Mouse (Mus musculus) hindbrain, embryonic 10.5 days (tissue): ENCODE results near the gene Nubp2. TPM values are rescaled to one million over a fixed set of nuclear protein-coding genes. Genes with fewer than 3 reads are reported as not detected.
A peak's percentile ranks its signal among the peaks of the same experiment; 100 is the strongest.

Experiments used
- DNase-seq: peaks from one replicate; pipeline ENCODE4 v3.0.0-alpha.2; 2017; ENCODE audit warnings: low spot score
- H3K27ac ChIP-seq: fragments of 300-500 bp; sonication (generic); 2 replicates; pipeline ENCODE4 v1.5.1; 2016; ENCODE audit warnings: mild to moderate bottlenecking, moderate library complexity
- H3K27me3 ChIP-seq: fragments of 300-500 bp; sonication (generic); 2 replicates; pipeline ENCODE4 v1.6.1; 2016; ENCODE audit warnings: mild to moderate bottlenecking; ENCODE audit not compliant: poor library complexity, insufficient read depth, severe bottlenecking
- H3K36me3 ChIP-seq: fragments of 300-500 bp; sonication (generic); 2 replicates; pipeline ENCODE4 v1.6.1; 2016; ENCODE audit warnings: mild to moderate bottlenecking, moderate library complexity
- H3K4me1 ChIP-seq: fragments of 300-500 bp; sonication (generic); replicated peaks from 2 replicates; pipeline ENCODE4 v1.6.1; 2016; ENCODE audit warnings: mild to moderate bottlenecking
- H3K4me3 ChIP-seq: fragments of 300-500 bp; sonication (generic); 2 replicates; pipeline ENCODE4 v1.5.1; 2016; ENCODE audit warnings: mild to moderate bottlenecking, moderate library complexity
- H3K9me3 ChIP-seq: fragments of 300-500 bp; sonication (generic); 2 replicates; pipeline ENCODE4 v1.6.1; 2016; ENCODE audit warnings: mild to moderate bottlenecking, moderate library complexity
- WGBS: fragments of 180-500 bp; shearing (Covaris S2); methylation state at CpG from one replicate; pipeline ENCODE4 v1.1.7; 2016; 5-methylcytosine and 5-hydroxymethylcytosine counted together
- polyA plus RNA-seq: library from polyadenylated mRNA; unstranded; fragments of >200 nt; fragmentation: Nextera tagmentation; extraction: Ambion mirVana; gene quantifications from 2 replicates; pipeline ENCODE4 v1.2.1, GENCODE M21; 2016

Gene Nubp2
- 90.0 and 95.5 TPM in 2 replicates for polyA plus RNA-seq

DNA sequence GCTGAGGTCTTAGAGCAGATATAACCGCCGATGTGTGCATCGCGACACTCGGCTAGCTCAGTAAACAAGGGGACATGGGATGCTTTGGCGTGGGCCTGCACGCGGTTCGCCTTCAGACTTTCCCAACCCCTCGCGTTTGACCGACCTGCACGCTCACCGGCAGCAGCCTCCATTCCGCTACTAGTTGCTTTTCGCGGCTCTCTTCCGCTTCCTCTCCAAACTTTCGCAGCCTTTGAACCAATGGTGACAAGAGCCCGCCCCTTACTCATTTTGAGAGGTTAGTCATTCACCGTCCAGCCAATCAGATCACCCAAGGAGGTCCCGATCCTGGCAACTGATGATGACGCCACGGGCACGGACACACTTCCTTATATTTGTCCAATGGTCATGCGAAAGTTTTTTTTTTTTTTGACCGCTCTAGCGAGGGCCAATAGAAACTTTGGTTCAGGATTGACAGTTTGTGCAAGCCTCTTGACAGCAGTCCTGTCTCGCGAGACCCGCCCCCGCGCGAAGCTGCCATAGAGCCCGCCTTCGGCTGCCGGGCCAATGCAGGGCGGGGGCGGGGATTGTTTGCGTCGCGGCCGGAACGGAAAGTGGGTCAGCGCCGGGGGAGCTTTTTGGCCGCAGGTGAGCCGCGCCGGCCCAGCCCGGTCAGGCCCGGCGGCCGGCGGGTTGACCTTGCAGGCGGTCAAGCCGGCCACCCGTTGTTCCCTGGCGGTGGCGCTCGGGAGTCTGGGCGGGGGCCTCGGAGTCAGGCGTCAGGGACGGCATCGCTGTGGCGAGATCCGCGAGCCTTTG, at the start of gene Nubp2, which contains the start of gene Spsb3:
Gene Nubp2 (minus strand): TSS at position 216 of the 798 bp plus-strand sequence.
Gene Spsb3 (plus strand): TSS at position 510 of the 798 bp plus-strand sequence.
- peak within 1 kb of the TSS; percentile 93 for H3K4me3 ChIP-seq
- peak within 1 kb of the TSS; percentile 91 for H3K27ac ChIP-seq
- WGBS, result under 1% methylated on average over 69 of the region's 69 CpGs
- peaks cover 61% of the 10 kb centered on the region for H3K36me3 ChIP-seq
- no peaks in the 10 kb centered on the region for H3K27me3 ChIP-seq
- H3K4me1 ChIP-seq, result peaks cover 34% of the 10 kb centered on the region
- DNase-seq, result peak; percentile 96
- H3K9me3 ChIP-seq, result no peaks in the 10 kb centered on the region

DNA sequence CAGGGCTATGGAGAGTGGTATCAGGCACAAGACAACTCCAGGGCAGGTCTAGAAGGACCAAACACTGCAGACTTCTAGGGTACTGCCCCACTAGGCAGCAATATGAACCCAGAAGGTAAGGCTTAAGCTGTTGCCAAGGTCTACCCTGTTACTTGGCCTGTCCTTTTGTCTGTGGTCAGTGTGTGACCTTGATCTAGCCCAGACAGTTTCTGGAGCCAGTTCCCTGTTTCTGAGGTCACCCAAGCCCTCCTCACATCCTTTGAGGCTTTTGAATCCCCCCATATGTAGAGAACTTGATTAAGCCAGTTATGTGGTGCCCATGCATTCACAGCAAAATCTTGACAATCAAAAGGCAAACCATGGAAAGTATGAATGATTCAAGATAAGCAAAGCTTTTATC, 49.5 kb upstream of the Nubp2 start:
- H3K27ac ChIP-seq, result no peak overlapping the region; the same call in 1 of the 2 replicates

DNA sequence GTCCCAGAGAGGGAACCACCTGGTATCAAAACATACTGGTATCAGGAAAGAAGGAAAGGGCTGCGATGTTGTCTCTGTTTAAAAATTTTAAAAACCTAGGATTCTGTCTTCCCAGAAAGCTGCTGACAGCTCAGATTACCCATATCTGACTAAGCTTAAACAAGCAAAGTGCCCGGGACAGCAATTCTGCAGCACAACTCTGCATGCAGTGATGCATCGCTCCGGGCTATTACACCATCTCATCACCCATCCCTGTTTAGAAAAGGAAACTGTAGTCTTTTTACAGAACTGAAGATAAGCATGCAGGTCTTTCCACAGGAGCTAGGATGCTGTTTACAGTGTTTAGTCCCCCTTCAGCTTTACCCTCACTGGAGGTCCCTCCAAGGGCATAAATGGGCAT, 48.8 kb upstream of the Nubp2 start:
- Histone ChIP-seq H3K36me3 (peaks cover 31% of the 10 kb centered on the region), H3K27ac (no peak overlapping the region), H3K9me3 (no peaks in the 10 kb centered on the region), H3K4me1 (peaks cover 30% of the 10 kb centered on the region), H3K27me3 (no peaks in the 10 kb centered on the region), H3K4me3 (peak overlapping the region; percentile 99)
- no peak for DNase-seq
- 89% methylated on average over 4 of the region's 4 CpGs for WGBS

More for the DNA sequence above, 49.5 kb upstream of the Nubp2 start:
- no peaks in the 10 kb centered on the region for H3K27me3 ChIP-seq
- H3K4me3 ChIP-seq, result peak overlapping the region; percentile 99
- peaks cover 30% of the 10 kb centered on the region for H3K4me1 ChIP-seq
- H3K36me3 ChIP-seq, result peaks cover 31% of the 10 kb centered on the region
- DNase-seq, result no peak
- no peaks in the 10 kb centered on the region for H3K9me3 ChIP-seq

DNA sequence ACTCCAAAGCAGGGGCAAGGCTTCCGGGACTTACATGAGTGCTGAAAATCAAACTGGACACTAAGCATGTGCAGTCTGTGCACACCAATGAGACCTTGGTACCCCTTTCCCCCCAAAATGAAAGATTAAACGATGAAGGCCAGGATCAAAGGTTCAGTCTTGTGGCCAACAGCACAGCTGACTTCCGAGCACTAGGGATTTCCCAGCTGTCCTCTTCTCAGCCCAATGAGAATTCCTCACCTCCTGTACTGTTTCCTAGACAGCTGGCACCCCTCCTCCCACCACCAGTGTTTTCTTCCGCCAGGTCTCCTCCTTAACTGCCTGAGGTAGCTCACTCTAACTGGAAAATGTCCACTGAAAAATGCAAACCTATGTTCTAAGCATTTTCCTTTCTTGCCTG, 47.0 kb upstream of the Nubp2 start:
- no peak overlapping the region for H3K4me3 ChIP-seq
- H3K9me3 ChIP-seq, result no peaks in the 10 kb centered on the region
- no peaks in the 10 kb centered on the region for H3K27me3 ChIP-seq
- H3K36me3 ChIP-seq, result peaks cover 40% of the 10 kb centered on the region
- H3K27ac ChIP-seq, result no peak overlapping the region
- 85% methylated on average over 4 of the region's 4 CpGs for WGBS
- H3K4me1 ChIP-seq, result peaks cover 30% of the 10 kb centered on the region
- no peak for DNase-seq

DNA sequence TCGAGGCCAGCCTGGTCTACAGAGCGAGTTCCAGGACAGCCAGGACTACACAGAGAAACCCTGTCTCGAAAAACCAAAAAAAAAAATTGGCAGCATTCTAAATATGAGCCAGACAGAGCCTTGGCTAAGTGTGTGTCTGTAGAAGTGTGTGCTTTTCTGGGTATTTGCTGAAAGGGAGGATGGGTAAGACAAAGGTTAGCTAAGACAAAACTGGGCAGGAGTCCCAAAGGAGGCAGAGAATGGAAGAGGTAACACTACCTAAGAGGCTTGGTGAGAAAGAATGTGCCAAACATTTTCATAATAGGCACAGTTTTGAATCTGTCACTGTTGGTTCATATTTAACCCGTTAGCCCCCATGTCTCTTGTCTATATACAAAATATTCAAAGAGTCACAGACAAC, 46.3 kb upstream of the Nubp2 start:
- Histone ChIP-seq H3K4me3 (no peak overlapping the region), H3K36me3 (peaks cover 46% of the 10 kb centered on the region), H3K27ac (no peak overlapping the region), H3K27me3 (no peaks in the 10 kb centered on the region), H3K9me3 (no peaks in the 10 kb centered on the region), H3K4me1 (peaks cover 30% of the 10 kb centered on the region)
- 99% methylated on average over 4 of the region's 4 CpGs for WGBS
- no peak for DNase-seq

DNA sequence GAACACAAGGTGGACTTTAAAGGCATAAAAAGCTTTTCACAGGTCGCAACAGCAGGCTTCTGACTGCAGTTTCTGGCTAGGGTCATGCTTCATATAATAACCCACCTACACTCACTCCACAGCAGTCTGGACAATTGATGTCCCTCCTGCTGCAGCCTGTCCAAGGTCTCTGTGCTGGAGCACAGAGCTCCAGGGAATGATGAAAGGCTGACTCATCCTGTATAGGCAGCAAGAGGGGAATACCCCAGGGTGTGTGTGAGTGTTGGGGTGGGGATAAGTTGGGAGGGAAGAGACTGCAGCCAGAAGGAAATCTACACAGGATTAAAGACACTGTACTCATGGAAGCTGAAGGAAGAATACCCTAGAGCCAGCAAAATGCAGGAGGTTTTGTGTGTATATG, 43.4 kb upstream of the Nubp2 start:
- Histone ChIP-seq H3K27me3 (no peaks in the 10 kb centered on the region), H3K4me3 (no peak overlapping the region), H3K4me1 (peaks cover 12% of the 10 kb centered on the region; the same call in 1 of the 2 replicates), H3K27ac (no peak overlapping the region), H3K9me3 (no peaks in the 10 kb centered on the region), H3K36me3 (peaks cover 76% of the 10 kb centered on the region)
- no peak for DNase-seq
- WGBS, result 94% methylated on average over 1 of the region's 1 CpGs

DNA sequence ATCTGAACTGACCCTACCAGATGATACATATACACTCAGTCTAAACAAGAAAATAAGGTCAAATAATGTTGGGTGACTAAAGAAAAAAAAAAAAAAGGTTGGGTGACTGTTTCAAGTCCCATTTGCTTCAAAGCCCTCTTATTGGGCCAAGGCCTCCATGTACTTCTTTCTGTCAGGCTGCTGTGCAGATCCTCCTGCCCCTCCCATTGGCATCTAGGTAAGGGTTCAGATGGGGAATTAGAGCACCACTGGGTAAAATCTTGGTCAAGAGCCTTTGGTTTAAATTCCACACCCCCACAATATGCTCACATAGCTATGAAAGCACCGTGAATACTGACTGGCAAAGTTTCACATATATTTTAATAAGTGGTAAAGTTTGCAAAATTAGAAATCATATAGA, 37.1 kb upstream of the Nubp2 start:
- no peaks in the 10 kb centered on the region for H3K9me3 ChIP-seq
- no peak overlapping the region for H3K27ac ChIP-seq
- H3K27me3 ChIP-seq, result no peaks in the 10 kb centered on the region
- no peaks in the 10 kb centered on the region for H3K4me1 ChIP-seq
- no peak for DNase-seq
- 93% methylated on average over 1 of the region's 1 CpGs for WGBS
- peaks cover 98% of the 10 kb centered on the region for H3K36me3 ChIP-seq
- no peak overlapping the region for H3K4me3 ChIP-seq

DNA sequence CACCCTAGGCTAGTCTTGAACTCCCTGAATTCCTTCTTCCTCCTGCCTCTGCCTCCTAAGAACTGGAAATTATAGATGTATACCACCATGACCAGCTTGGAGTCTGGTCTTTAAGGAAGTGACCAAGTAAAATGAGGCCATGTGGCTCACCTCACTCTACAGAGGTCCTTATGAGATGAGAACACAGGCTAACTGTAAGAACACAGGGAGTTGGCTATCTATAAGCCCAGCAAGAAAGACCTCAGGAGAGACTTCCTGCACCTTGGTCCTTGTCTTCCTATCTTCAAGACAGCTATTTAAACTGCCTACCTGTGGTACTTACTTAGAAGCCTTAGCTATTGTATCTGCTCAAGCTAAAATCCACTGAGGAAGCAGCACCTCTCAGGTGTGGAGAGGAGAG, 27.8 kb upstream of the Nubp2 start:
- Histone ChIP-seq H3K27me3 (no peaks in the 10 kb centered on the region), H3K27ac (no peak overlapping the region), H3K4me3 (no peak overlapping the region), H3K4me1 (no peaks in the 10 kb centered on the region), H3K36me3 (peaks cover 100% of the 10 kb centered on the region), H3K9me3 (no peaks in the 10 kb centered on the region)
- DNase-seq, result no peak

DNA sequence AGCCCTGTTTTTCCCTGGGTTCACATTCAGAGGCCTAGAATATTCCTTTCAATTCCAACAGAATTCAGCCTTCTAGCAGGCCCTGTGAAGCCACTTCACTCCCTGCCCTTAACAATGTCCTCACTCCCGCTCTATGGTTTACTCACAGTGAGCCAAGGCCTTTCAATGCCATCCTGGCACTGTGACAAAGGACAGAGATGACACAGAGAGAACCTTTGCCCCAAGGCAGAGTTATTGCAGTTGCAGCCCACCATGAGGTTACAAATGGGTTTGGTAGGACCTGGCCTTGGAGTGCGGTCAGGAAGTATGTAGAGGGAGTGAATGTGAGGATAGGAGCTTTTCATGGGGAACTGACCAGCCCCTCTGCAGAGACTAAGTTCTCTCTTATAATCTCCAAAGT, 21.4 kb upstream of the Nubp2 start:
- H3K27me3 ChIP-seq, result no peaks in the 10 kb centered on the region
- no peak overlapping the region for H3K4me3 ChIP-seq
- H3K9me3 ChIP-seq, result no peaks in the 10 kb centered on the region
- no peak overlapping the region for H3K27ac ChIP-seq
- 96% methylated on average over 2 of the region's 2 CpGs for WGBS
- no peaks in the 10 kb centered on the region for H3K4me1 ChIP-seq
- no peak for DNase-seq
- peaks cover 100% of the 10 kb centered on the region for H3K36me3 ChIP-seq

DNA sequence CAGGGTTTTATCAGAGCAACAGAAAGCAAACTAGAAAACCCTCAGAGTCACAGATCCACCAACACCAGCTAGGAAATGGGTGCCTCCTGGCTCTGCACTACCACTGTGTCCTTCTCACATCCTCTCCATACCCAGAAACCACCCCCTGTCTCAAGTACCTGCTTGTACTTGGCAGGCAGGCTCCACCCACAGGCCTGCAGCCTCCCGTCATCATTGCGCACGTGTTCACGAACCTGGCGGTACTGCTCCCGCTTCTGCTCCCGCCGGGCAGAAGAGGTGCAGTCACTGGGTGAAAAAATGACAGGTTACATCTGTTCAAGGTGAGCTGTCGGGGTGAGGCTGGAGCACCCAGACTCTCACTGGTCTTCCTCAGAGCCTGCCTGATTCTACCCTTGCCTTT, 17.6 kb upstream of the Nubp2 start:
- H3K27me3 ChIP-seq, result no peaks in the 10 kb centered on the region
- no peaks in the 10 kb centered on the region for H3K9me3 ChIP-seq
- WGBS, result 93% methylated on average over 9 of the region's 9 CpGs
- no peak for DNase-seq
- no peaks in the 10 kb centered on the region for H3K4me1 ChIP-seq
- H3K27ac ChIP-seq, result no peak overlapping the region
- H3K36me3 ChIP-seq, result peaks cover 100% of the 10 kb centered on the region
- H3K4me3 ChIP-seq, result no peak overlapping the region

DNA sequence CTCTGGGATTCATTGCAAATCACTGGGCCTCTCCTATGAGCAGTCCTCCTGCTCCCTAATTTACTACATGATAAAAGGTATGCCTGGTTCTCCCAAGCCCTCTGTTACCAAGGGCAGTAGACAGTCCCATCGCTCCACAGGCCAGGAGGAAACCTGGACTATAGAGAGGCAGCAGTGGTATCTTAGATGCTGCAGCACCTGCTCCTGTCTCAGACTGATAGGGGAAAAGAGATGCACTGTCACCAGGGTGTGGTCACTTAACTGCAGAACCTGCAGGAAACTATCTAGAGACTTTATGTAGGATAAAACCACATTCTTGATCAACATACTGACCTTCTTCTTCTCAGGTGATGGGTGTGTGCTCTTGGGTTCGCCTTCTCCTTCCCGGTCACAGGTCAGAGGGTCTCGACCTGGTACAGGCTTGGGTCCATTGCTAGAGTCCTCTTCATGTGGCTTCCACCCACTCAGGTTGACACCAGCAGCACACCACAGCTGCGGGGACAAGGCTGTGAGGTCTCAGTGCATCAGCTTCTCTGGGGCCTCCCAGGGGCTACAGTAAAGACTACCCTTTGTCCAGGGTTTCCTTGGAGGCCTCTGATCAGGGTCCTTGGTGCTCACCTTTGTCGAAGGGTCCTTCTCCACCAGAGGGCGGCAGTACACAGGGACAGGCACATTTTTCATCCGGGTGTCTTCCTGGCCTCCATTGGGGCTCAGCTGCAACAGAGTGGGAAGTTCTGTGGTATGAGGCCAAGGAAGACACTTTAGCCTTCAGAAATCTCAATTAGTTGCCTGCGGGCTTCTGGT, 16.7 kb upstream of the Nubp2 start:
- WGBS, result 68% methylated on average over 9 of the region's 9 CpGs
- DNase-seq, result no peak
- Histone ChIP-seq H3K4me3 (no peak overlapping the region), H3K27me3 (no peaks in the 10 kb centered on the region), H3K9me3 (no peaks in the 10 kb centered on the region), H3K4me1 (peaks cover 8% of the 10 kb centered on the region), H3K36me3 (peaks cover 100% of the 10 kb centered on the region), H3K27ac (peak overlapping the region; percentile 35; the same call in 1 of the 2 replicates)

DNA sequence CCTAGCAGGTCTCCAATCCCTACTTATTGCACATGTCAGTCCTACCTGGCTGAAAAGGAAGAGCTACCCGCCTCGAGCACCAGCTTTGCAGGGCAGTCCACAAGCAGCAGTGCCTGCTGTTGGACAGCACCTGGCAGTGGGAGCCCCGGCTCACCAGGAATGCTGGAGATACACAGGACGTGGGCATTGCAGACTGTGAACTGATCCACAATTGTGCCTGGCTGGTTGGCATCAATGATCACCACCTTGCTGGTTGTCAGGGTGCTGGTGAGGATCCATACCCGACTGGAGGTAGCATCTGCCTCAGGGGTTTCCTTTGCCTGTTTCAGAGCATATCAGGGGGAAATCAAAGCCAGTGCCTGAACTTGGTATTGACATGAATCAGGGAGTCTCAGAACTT, 16.0 kb upstream of the Nubp2 start:
- H3K9me3 ChIP-seq, result no peaks in the 10 kb centered on the region
- H3K27ac ChIP-seq, result no peak overlapping the region
- H3K27me3 ChIP-seq, result no peaks in the 10 kb centered on the region
- H3K4me3 ChIP-seq, result no peak overlapping the region
- DNase-seq, result no peak
- whole genome bisulfite sequencing, result 91% methylated on average over 5 of the region's 5 CpGs
- peaks cover 100% of the 10 kb centered on the region for H3K36me3 ChIP-seq
- peaks cover 15% of the 10 kb centered on the region for H3K4me1 ChIP-seq

DNA sequence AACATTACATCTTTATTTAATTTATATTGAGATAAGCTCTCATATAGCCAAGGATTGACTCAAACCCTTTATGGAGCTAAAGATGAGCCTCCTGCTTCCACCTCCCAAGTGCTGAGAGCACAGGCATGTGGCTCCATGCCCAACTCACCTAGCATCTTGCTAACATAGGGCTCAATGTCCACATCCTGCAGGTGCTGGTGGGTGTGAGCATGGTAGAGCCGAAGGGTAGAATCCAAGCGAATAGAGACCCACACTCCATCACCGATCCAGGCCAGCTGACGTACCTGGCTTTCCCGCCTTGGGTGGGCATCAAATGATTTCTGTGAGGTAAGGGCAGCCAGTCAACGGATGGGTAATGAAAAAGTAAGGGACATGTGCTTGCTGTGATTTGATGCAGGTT, 13.9 kb upstream of the Nubp2 start:
- Histone ChIP-seq H3K9me3 (no peaks in the 10 kb centered on the region), H3K36me3 (peaks cover 84% of the 10 kb centered on the region), H3K27me3 (no peaks in the 10 kb centered on the region), H3K4me1 (peaks cover 35% of the 10 kb centered on the region), H3K27ac (no peak overlapping the region), H3K4me3 (no peak overlapping the region)
- no peak for DNase-seq
- WGBS, result 95% methylated on average over 6 of the region's 6 CpGs
